Mouse (Mus musculus) ES-E14 (cell line): ENCODE data around the gene Nudt15. TPM values are rescaled to one million over a fixed set of nuclear protein-coding genes. Genes with fewer than 3 reads are reported as not detected.
"Not testable (repeated sequence)": the region's sequence is repeated elsewhere in the genome, so short reads cannot be mapped to it uniquely, and the experiment has no call there.

Experiments
- DNase-seq: peaks from one replicate; pipeline ENCODE4 v3.0.0-alpha.2; 2013; ENCODE audit warnings: low read depth, low spot score
- H3K27ac ChIP-seq: 2 replicates; pipeline ENCODE4 v1.5.1; 2012; ENCODE audit warnings: low read depth, mild to moderate bottlenecking, low read length, moderate library complexity, mixed read lengths; ENCODE audit not compliant: poor library complexity, insufficient read depth, severe bottlenecking
- H3K36me3 ChIP-seq: 2 replicates; pipeline ENCODE4 v1.6.1; 2012; ENCODE audit warnings: mild to moderate bottlenecking, low read length, moderate library complexity, mixed read lengths; ENCODE audit not compliant: control insufficient read depth, poor library complexity, insufficient read depth, severe bottlenecking
- H3K4me1 ChIP-seq, 2 experiments: fragments of 150-350 bp in 1 of 2; sonication (generic) in 1 of 2; 2 replicates each; pipeline ENCODE4 v1.6.1; 2012; ENCODE audit warnings: low read length in 2 of 2, mild to moderate bottlenecking in 1 of 2, mixed read lengths in 1 of 2; ENCODE audit not compliant: control insufficient read depth in 2 of 2, insufficient read depth in 2 of 2, poor library complexity in 1 of 2
- H3K4me3 ChIP-seq, 2 experiments: fragments of 150-350 bp in 1 of 2; sonication (generic) in 1 of 2; 2 replicates each; pipeline ENCODE4 v1.5.1; 2012; ENCODE audit warnings: low read length in 2 of 2, low read depth in 1 of 2, mild to moderate bottlenecking in 1 of 2, mixed read lengths in 1 of 2; ENCODE audit not compliant: insufficient read depth in 1 of 2, poor library complexity in 1 of 2, severe bottlenecking in 1 of 2
- H3K9ac ChIP-seq: 2 replicates; pipeline ENCODE4 v1.6.1; 2012; ENCODE audit warnings: low read depth, mild to moderate bottlenecking, low read length, mixed read lengths; ENCODE audit not compliant: poor library complexity, insufficient read depth, severe bottlenecking
- H3K9me3 ChIP-seq: fragments of 150-350 bp; sonication (generic); 2 replicates; pipeline ENCODE4 v1.6.1; 2012; ENCODE audit warnings: low read depth, mild to moderate bottlenecking, low read length; ENCODE audit not compliant: control insufficient read depth, insufficient read depth
- CHD2 ChIP-seq: IDR thresholded peaks from 2 replicates; pipeline ENCODE4 v1.6.1; 2014; ENCODE audit warnings: mild to moderate bottlenecking, low read depth, low read length, inconsistent platforms
- HCFC1 ChIP-seq: IDR thresholded peaks from 2 replicates; pipeline ENCODE4 v1.6.1; 2012; ENCODE audit warnings: low read length, inconsistent platforms, borderline replicate concordance; ENCODE audit not compliant: insufficient read depth
- MAFK ChIP-seq: IDR thresholded peaks from 2 replicates; pipeline ENCODE4 v1.6.1; 2014; ENCODE audit warnings: mild to moderate bottlenecking, low read depth, low read length, inconsistent platforms; ENCODE audit not compliant: insufficient read depth
- ZC3H11A ChIP-seq: IDR thresholded peaks from 2 replicates; pipeline ENCODE4 v1.6.1; 2012; ENCODE audit warnings: low read depth, mild to moderate bottlenecking, inconsistent platforms, low read length, borderline replicate concordance
- ZNF384 ChIP-seq: IDR thresholded peaks from 2 replicates; pipeline ENCODE4 v1.6.1; 2012; ENCODE audit warnings: low read depth, low read length, inconsistent platforms
- in situ Hi-C, 2 experiments: fragments of 600-800 bp; cut with MboI; formaldehyde crosslinking; loops; one replicate each; pipeline ENCODE4 v1.15.1; 2025; ENCODE audit warnings: low sequenced_read_pairs in 2 of 2, inconsistent platforms in 1 of 2; ENCODE audit not compliant: unreplicated experiment in 2 of 2
- total RNA-seq: library from RNA; depleted of rRNA; stranded (reverse); fragments of 300-350 nt; gene quantifications from 2 replicates; pipeline ENCODE4 v1.2.3, GENCODE M21; 2012

Gene Nudt15
- total RNA-seq, 1 experiment, result 2.0 TPM

DNA sequence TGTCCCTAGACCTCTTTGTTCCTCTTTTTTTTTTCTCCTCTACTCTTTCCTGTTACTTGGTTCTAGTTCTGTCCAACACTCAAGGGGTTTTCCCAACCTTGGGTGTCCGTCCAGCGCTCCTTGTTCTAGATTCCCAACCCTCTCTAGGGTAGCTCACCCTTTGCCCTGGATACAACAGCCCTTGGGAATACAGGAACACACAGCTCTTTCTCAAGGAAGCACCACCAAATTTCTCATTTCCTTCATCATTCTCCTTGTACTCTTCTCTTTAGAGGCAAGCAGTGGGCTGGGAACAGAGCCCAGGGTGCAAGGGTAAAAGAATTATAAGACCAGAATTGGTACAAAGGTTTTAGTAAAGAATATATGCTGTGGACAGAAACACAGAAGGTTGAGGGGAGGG, 12.4 kb downstream of the Nudt15 start:
- in situ Hi-C loops, result no loop called here
- H3K4me1 ChIP-seq, result no peaks in the 10 kb centered on the region
- H3K4me3 ChIP-seq, result no peak overlapping the region
- DNase-seq, result no peak
- H3K9me3 ChIP-seq, result no peaks in the 10 kb centered on the region
- TF ChIP-seq CHD2, result no peak
- TF ChIP-seq HCFC1, result no peak
- no peak for TF ChIP-seq ZC3H11A
- TF ChIP-seq ZNF384, result no peak
- no peak for TF ChIP-seq MAFK
- H3K9ac ChIP-seq, result no peak overlapping the region
- no peak overlapping the region for H3K27ac ChIP-seq
- H3K36me3 ChIP-seq, result no peaks in the 10 kb centered on the region

DNA sequence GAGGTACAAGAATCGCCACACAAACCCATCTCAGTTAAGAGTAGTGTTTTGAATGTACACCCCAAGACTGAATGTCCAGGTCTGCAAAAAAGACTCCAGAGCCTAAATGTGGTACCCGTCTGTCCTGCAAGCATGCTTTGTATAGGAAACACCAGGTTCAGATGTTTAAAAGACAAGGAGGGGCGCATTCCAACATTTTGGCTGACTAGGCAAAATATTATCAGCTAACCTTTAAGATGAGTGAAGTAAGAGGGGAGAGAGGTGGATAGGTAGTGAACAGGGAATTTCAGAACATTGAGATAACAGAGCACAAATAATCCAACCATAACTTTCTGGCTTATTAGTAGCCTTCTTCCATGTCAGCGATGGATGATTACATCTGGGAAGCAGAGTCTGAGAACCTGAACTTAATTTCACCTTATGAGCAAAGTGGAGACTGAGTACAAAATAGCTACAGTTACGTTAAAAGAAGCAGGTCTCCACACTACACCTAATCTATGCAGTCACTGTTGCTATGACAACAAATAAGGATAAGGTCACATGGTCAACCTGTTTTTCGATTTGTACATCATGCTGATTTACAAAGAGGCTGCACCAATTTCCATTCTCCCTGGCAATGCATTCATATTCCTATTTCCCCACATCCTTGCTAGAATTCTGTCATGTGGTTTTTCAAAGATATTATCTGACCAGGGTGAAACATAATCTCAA, 14.1 kb downstream of the Nudt15 start:
- Histone ChIP-seq H3K4me3 (no peak overlapping the region), H3K9ac (no peak overlapping the region), H3K9me3 (no peaks in the 10 kb centered on the region), H3K27ac (no peak overlapping the region), H3K4me1 (no peaks in the 10 kb centered on the region), H3K36me3 (no peaks in the 10 kb centered on the region)
- in situ Hi-C loops, result no loop called here
- DNase-seq, result no peak
- TF ChIP-seq ZNF384 (no peak), MAFK (peak; percentile 58)

DNA sequence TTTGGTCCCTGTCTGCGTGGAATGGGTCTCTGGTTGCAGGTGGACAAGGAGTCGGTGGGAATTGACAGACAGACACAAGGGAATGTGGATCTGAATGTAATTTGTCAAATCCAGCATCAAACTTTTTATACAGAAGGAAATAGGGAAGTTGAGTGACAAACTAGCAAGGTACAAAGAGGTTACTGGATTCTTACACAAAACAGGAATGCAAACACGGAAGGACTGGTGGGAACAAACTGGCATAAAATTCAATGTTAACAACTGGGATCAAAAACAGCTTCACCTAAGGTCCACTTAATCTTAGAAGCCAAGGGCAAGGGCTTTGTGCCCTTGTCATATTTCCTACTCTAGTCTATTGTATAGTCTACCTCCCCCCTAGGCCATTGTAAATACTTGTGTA, 19.4 kb downstream of the Nudt15 start:
- H3K27ac ChIP-seq, H3K9me3 ChIP-seq, H3K4me3 ChIP-seq, H3K36me3 ChIP-seq, DNase-seq, H3K9ac ChIP-seq, in situ Hi-C loops, H3K4me1 ChIP-seq: not testable (repeated sequence)

DNA sequence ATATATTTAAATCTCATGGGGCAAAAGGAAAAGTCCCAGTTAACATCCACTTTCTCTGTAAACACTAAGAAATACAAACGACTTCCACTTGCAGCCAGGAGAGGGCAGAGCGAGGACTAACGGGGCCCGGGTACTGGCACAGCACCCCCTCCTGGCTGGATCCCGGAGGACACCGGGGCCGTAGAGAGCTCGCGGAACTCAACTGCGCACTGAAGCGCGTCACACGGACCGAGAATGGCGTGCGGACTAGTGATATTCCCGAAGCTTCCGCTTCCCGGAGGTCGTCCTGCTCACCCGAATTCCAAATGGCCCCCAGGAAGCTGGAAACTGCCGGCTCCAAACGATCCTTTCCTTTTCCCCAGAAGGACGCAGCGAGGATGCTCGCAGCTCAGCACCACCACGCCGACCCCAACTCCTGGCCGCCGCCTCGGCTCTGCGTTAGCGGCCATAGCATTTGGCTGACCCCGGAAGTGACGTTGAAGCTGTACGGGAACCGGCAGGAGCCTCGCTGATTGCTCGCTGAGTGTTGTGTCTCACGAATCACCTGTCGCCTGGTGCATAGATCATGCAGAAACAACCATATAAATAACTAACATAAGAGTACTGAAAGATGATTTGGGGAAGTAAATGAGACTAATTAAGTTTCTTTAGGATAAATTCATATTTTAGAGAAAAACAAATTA, 23.1 kb downstream of the Nudt15 start, which contains the start of gene Sucla2:
Sucla2 (plus strand) TSS at position 554 of the 683 bp plus-strand sequence.
- H3K9me3 ChIP-seq, result no peaks in the 10 kb centered on the region
- DNase-seq, result peak; percentile 85
- peak within 1 kb of the TSS; percentile 92 for H3K9ac ChIP-seq
- TF ChIP-seq ZC3H11A (peak; percentile 67; the same call in 1 of the 2 replicates), HCFC1 (peak; percentile 83), CHD2 (peak; percentile 41; the same call in 1 of the 2 replicates), MAFK (no peak), ZNF384 (0 out of 2 replicates have a peak, but pooled peaks have one; percentile 42)
- H3K4me3 ChIP-seq, result peak within 1 kb of the TSS; percentile 71 to 90
- H3K27ac ChIP-seq, result peak within 1 kb of the TSS; percentile 95
- peaks cover 0 to 2% of the 10 kb centered on the region in 2 experiments; a peak in 1 of 4 replicates for H3K4me1 ChIP-seq
- in situ Hi-C loops, result no loop called here
- H3K36me3 ChIP-seq, result no peaks in the 10 kb centered on the region
